Mouse (Mus musculus): ENCODE results near the gene Islr. TPM values are rescaled to one million over a fixed set of nuclear protein-coding genes. Genes with fewer than 3 reads are reported as not detected.

Gene Islr
- polyA plus RNA-seq, 1 experiment from 2014 or later, result 2.9 TPM

DNA sequence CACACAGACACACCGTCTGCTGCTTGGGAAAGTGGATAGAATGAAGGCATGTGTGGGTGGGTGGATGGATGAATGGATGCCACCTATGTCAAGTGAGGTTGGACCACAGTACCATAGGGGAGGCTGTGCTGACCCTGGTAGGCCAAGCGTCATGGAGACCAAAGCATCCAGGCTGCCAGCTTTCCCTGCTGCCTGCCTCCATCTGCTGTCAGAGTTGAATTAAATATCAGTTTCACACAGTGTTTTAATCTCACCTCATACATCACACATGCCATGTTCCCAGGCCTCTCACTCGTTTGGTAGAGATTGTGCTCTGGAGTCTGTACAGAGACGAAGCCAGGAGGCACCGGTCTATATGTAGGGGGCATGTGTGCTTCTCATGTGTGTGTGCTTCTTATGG is 93.3 kb downstream of the Islr start:
- Histone ChIP-seq H3K4me2 (ENCODE audit: low read depth, low read length) (no peak overlapping the region), H3K9ac (replicated peaks) (no peak overlapping the region), H3K4me1 (ENCODE audit: insufficient read depth) (no peaks in the 10 kb centered on the region; the same call in none of the 2 replicates), H3K9me3 (ENCODE audit: low read length) (no peaks in the 10 kb centered on the region), H3K36me3 (replicated peaks; ENCODE audit: insufficient read depth, low read length) (no peaks in the 10 kb centered on the region), H3K4me3 (ENCODE audit: low read depth, low read length) (no peak overlapping the region), H3K27ac (ENCODE audit: low read depth) (no peak overlapping the region), H3K27me3 (ENCODE audit: insufficient read depth, low read length) (peaks cover 33% of the 10 kb centered on the region)
- 76% methylated on average over 5 of the region's 5 CpGs for WGBS (ENCODE audit: insufficient replicate concordance)
- DNase-seq (no peak), ATAC-seq (no peak)
- no peak for TF ChIP-seq EP300 (IDR thresholded peaks at IDR 0.05; ENCODE audit: low read depth)
- no peak for TF ChIP-seq CTCF (IDR thresholded peaks at IDR 0.05; ENCODE audit: low read depth)

GRCm38 (mm10) chr9:58107494-58107893 is 96.6 kb downstream of the Islr start:
- DNase-seq, result no peak
- 71% methylated on average over 5 of the region's 5 CpGs for WGBS (ENCODE audit: insufficient replicate concordance)

More at GRCm38 (mm10) chr9:58107494-58107893, 96.6 kb downstream of the Islr start:
- Histone ChIP-seq H3K9ac (replicated peaks) (no peak overlapping the region), H3K4me3 (ENCODE audit: low read depth, low read length) (no peak overlapping the region), H3K36me3 (replicated peaks; ENCODE audit: insufficient read depth, low read length) (no peaks in the 10 kb centered on the region), H3K27ac (ENCODE audit: low read depth) (no peak overlapping the region), H3K4me2 (ENCODE audit: low read depth, low read length) (no peak overlapping the region), H3K9me3 (ENCODE audit: low read length) (no peaks in the 10 kb centered on the region), H3K4me1 (ENCODE audit: insufficient read depth) (no peaks in the 10 kb centered on the region), H3K27me3 (ENCODE audit: insufficient read depth, low read length) (peaks cover 7% of the 10 kb centered on the region)
- TF ChIP-seq EP300 (IDR thresholded peaks at IDR 0.05; ENCODE audit: low read depth), result no peak
- no peak for TF ChIP-seq CTCF (IDR thresholded peaks at IDR 0.05; ENCODE audit: low read depth)
- no peak for ATAC-seq

Small RNA genes within 50 kb of the gene (microRNA-seq; reads per million reads assigned to microRNA genes)
- not detected for gene Mir6385

Other genes starting within 250 kb of the Islr start
- 0.43 and 0.51 TPM in 2 replicates for gene Cyp11a1, start 197.9 kb downstream of the Islr start, polyA plus RNA-seq (2015; fragmentation: Nextera tagmentation; extraction: Ambion mirVana)
- not detected in 2 replicates for gene Stra6, start 140.5 kb downstream of the Islr start, polyA plus RNA-seq (2015; fragmentation: Nextera tagmentation; extraction: Ambion mirVana)
- not detected in 2 replicates for gene Ccdc33, start 85.5 kb downstream of the Islr start, polyA plus RNA-seq (2015; fragmentation: Nextera tagmentation; extraction: Ambion mirVana)
- gene Islr2, start within 50 bp of the Islr start, polyA plus RNA-seq (2015; fragmentation: Nextera tagmentation; extraction: Ambion mirVana), result not detected in 2 replicates
- 8.4 and 8.5 TPM in 2 replicates for gene Pml, start 45.5 kb upstream of the Islr start, polyA plus RNA-seq (2015; fragmentation: Nextera tagmentation; extraction: Ambion mirVana)
- 5.6 and 6.7 TPM in 2 replicates for gene Stoml1, start 48.9 kb upstream of the Islr start, polyA plus RNA-seq (2015; fragmentation: Nextera tagmentation; extraction: Ambion mirVana)
- 2.8 and 3.1 TPM in 2 replicates for gene Loxl1, start 108.9 kb upstream of the Islr start, polyA plus RNA-seq (2015; fragmentation: Nextera tagmentation; extraction: Ambion mirVana)
- not detected in 2 replicates for gene Tbc1d21, start 166.1 kb upstream of the Islr start, polyA plus RNA-seq (2015; fragmentation: Nextera tagmentation; extraction: Ambion mirVana)

All from liver, postnatal 0 days (tissue).